Mouse (Mus musculus) liver, embryonic 15.5 days (tissue): ENCODE measurements at regions not wholly inside any gene's neighbourhood (a gene's known extent, or its start where the extent isn't known, plus 50 kb on each side); places are given as distances from the start of the nearest gene placed in this dataset.

ENCODE experiments used
- ATAC-seq: fragments of 200-750 bp; cut with Nextera tagmentation; 2 replicates; pipeline ENCODE4 v1.8.0; 2017; ENCODE audit warnings: moderate number of reproducible peaks, mild to moderate bottlenecking, moderate library complexity; ENCODE audit not compliant: insufficient read depth
- H3K27ac ChIP-seq: fragments of 300-500 bp; sonication (generic); replicated peaks from 2 replicates; pipeline ENCODE4 v1.5.1; 2015; ENCODE audit warnings: mild to moderate bottlenecking, inconsistent platforms
- H3K27me3 ChIP-seq: fragments of 300-500 bp; sonication (generic); 2 replicates; pipeline ENCODE4 v1.6.1; 2015; ENCODE audit warnings: mild to moderate bottlenecking, inconsistent platforms
- H3K36me3 ChIP-seq: fragments of 300-500 bp; sonication (generic); replicated peaks from 2 replicates; pipeline ENCODE4 v1.6.1; 2015; ENCODE audit warnings: moderate library complexity, mild to moderate bottlenecking, inconsistent platforms
- H3K4me1 ChIP-seq: fragments of 300-500 bp; sonication (generic); replicated peaks from 2 replicates; pipeline ENCODE4 v1.6.1; 2015; ENCODE audit warnings: inconsistent platforms
- H3K4me2 ChIP-seq: fragments of 300-500 bp; sonication (generic); 2 replicates; pipeline ENCODE4 v1.6.1; 2015; ENCODE audit warnings: moderate library complexity, mild to moderate bottlenecking, inconsistent platforms
- H3K4me3 ChIP-seq: fragments of 300-500 bp; sonication (generic); replicated peaks from 2 replicates; pipeline ENCODE4 v1.5.1; 2015; ENCODE audit warnings: mild to moderate bottlenecking, inconsistent platforms
- H3K9ac ChIP-seq: fragments of 300-500 bp; sonication (generic); 2 replicates; pipeline ENCODE4 v1.6.1; 2015; ENCODE audit warnings: moderate library complexity, mild to moderate bottlenecking, inconsistent platforms
- H3K9me3 ChIP-seq: fragments of 300-500 bp; sonication (generic); replicated peaks from 2 replicates; pipeline ENCODE4 v1.6.1; 2016; ENCODE audit warnings: inconsistent platforms
- WGBS: fragments of 180-500 bp; shearing (Covaris S2); methylation state at CpG from one replicate; pipeline ENCODE4 v1.1.7; 2015; ENCODE audit warnings: mixed read lengths; ENCODE audit not compliant: insufficient replicate concordance; 5-methylcytosine and 5-hydroxymethylcytosine counted together

- H3K36me3 ChIP-seq = no peaks in the 10 kb centered on the region
- ATAC-seq = no peak
- H3K4me2 ChIP-seq = no peak overlapping the region
- H3K27ac ChIP-seq = no peak overlapping the region
- no peak overlapping the region for H3K9ac ChIP-seq
- no peaks in the 10 kb centered on the region for H3K4me1 ChIP-seq
- H3K4me3 ChIP-seq = no peak overlapping the region
- 68% methylated on average over 5 of the region's 5 CpGs for WGBS
- H3K27me3 ChIP-seq = no peaks in the 10 kb centered on the region
- H3K9me3 ChIP-seq = no peaks in the 10 kb centered on the region
These were observed 1039.5 kb downstream of the Ttll7 start for GRCm38 (mm10) chr3:147891682-147892081.

- H3K27ac ChIP-seq = no peak overlapping the region
- H3K4me1 ChIP-seq = no peaks in the 10 kb centered on the region
- H3K9ac ChIP-seq = no peak overlapping the region
- no peak for ATAC-seq
- H3K36me3 ChIP-seq = no peaks in the 10 kb centered on the region
- no peak overlapping the region for H3K4me2 ChIP-seq
- H3K4me3 ChIP-seq = no peak overlapping the region
- 64% methylated on average over 10 of the region's 10 CpGs for WGBS
- H3K9me3 ChIP-seq = no peaks in the 10 kb centered on the region
- no peaks in the 10 kb centered on the region for H3K27me3 ChIP-seq
These were observed 1034.2 kb downstream of the Ttll7 start for GRCm38 (mm10) chr3:147886261-147886893.

- Histone ChIP-seq H3K9ac (no peak overlapping the region), H3K4me2 (no peak overlapping the region), H3K4me3 (no peak overlapping the region), H3K4me1 (no peaks in the 10 kb centered on the region), H3K27me3 (no peaks in the 10 kb centered on the region), H3K9me3 (no peaks in the 10 kb centered on the region), H3K27ac (no peak overlapping the region), H3K36me3 (no peaks in the 10 kb centered on the region)
- ATAC-seq = no peak
- WGBS = 55% methylated on average over 10 of the region's 10 CpGs
These were observed 1030.9 kb downstream of the Ttll7 start for GRCm38 (mm10) chr3:147882936-147883645.

GRCm38 (mm10) chr3:147878690-147879089 lies 1026.5 kb downstream of the Ttll7 start:
- Histone ChIP-seq H3K4me1 (no peaks in the 10 kb centered on the region), H3K9ac (no peak overlapping the region), H3K4me2 (no peak overlapping the region), H3K4me3 (no peak overlapping the region), H3K36me3 (no peaks in the 10 kb centered on the region), H3K9me3 (no peaks in the 10 kb centered on the region), H3K27ac (no peak overlapping the region), H3K27me3 (no peaks in the 10 kb centered on the region)
- WGBS = 27% methylated on average over 3 of the region's 3 CpGs
- ATAC-seq = no peak

GRCm38 (mm10) chr3:147868281-147868680 lies 1016.1 kb downstream of the Ttll7 start:
- no peak overlapping the region for H3K4me3 ChIP-seq
- no peak for ATAC-seq
- no peaks in the 10 kb centered on the region for H3K9me3 ChIP-seq
- H3K9ac ChIP-seq = no peak overlapping the region
- H3K27me3 ChIP-seq = no peaks in the 10 kb centered on the region
- H3K27ac ChIP-seq = no peak overlapping the region
- H3K4me2 ChIP-seq = no peak overlapping the region
- no peaks in the 10 kb centered on the region for H3K36me3 ChIP-seq
- WGBS = 39% methylated on average over 3 of the region's 3 CpGs
- no peaks in the 10 kb centered on the region for H3K4me1 ChIP-seq

- no peaks in the 10 kb centered on the region for H3K9me3 ChIP-seq
- no peaks in the 10 kb centered on the region for H3K4me1 ChIP-seq
- H3K4me2 ChIP-seq = no peak overlapping the region
- no peaks in the 10 kb centered on the region for H3K36me3 ChIP-seq
- no peak overlapping the region for H3K4me3 ChIP-seq
- 50% methylated on average over 4 of the region's 4 CpGs for WGBS
- no peak overlapping the region for H3K9ac ChIP-seq
- H3K27me3 ChIP-seq = no peaks in the 10 kb centered on the region
- ATAC-seq = no peak
- no peak overlapping the region for H3K27ac ChIP-seq
These were observed 1001.2 kb downstream of the Ttll7 start for GRCm38 (mm10) chr3:147853346-147853745.

GRCm38 (mm10) chr3:147852830-147853229 lies 1000.7 kb downstream of the Ttll7 start:
- Histone ChIP-seq H3K4me3 (no peak overlapping the region), H3K4me2 (no peak overlapping the region), H3K27ac (no peak overlapping the region), H3K4me1 (no peaks in the 10 kb centered on the region), H3K27me3 (no peaks in the 10 kb centered on the region), H3K9ac (no peak overlapping the region), H3K36me3 (no peaks in the 10 kb centered on the region), H3K9me3 (no peaks in the 10 kb centered on the region)
- WGBS = 54% methylated on average over 2 of the region's 2 CpGs
- no peak for ATAC-seq

- ATAC-seq = no peak
- H3K27ac ChIP-seq = no peak overlapping the region
- H3K4me1 ChIP-seq = no peaks in the 10 kb centered on the region
- no peak overlapping the region for H3K9ac ChIP-seq
- no peaks in the 10 kb centered on the region for H3K27me3 ChIP-seq
- no peaks in the 10 kb centered on the region for H3K36me3 ChIP-seq
- H3K4me2 ChIP-seq = no peak overlapping the region
- H3K9me3 ChIP-seq = no peaks in the 10 kb centered on the region
- no peak overlapping the region for H3K4me3 ChIP-seq
- 56% methylated on average over 3 of the region's 3 CpGs for WGBS
These were observed 989.2 kb downstream of the Ttll7 start for GRCm38 (mm10) chr3:147841357-147841756.

- no peaks in the 10 kb centered on the region for H3K27me3 ChIP-seq
- H3K9ac ChIP-seq = no peak overlapping the region
- no peak for ATAC-seq
- H3K4me3 ChIP-seq = no peak overlapping the region
- H3K36me3 ChIP-seq = no peaks in the 10 kb centered on the region
- H3K4me2 ChIP-seq = no peak overlapping the region
- H3K9me3 ChIP-seq = no peaks in the 10 kb centered on the region
- H3K4me1 ChIP-seq = no peaks in the 10 kb centered on the region
- WGBS = 60% methylated on average over 4 of the region's 4 CpGs
- H3K27ac ChIP-seq = no peak overlapping the region
These were observed 986.6 kb downstream of the Ttll7 start for GRCm38 (mm10) chr3:147838816-147839215.

GRCm38 (mm10) chr3:147835716-147836115 lies 983.5 kb downstream of the Ttll7 start:
- no peaks in the 10 kb centered on the region for H3K27me3 ChIP-seq
- no peaks in the 10 kb centered on the region for H3K36me3 ChIP-seq
- H3K4me3 ChIP-seq = no peak overlapping the region
- H3K9me3 ChIP-seq = no peaks in the 10 kb centered on the region
- H3K9ac ChIP-seq = no peak overlapping the region
- H3K4me2 ChIP-seq = no peak overlapping the region
- 57% methylated on average over 2 of the region's 2 CpGs for WGBS
- H3K4me1 ChIP-seq = no peaks in the 10 kb centered on the region
- no peak overlapping the region for H3K27ac ChIP-seq
- no peak for ATAC-seq

- no peaks in the 10 kb centered on the region for H3K27me3 ChIP-seq
- H3K27ac ChIP-seq = no peak overlapping the region
- WGBS = 64% methylated on average over 1 of the region's 1 CpGs
- H3K4me1 ChIP-seq = no peaks in the 10 kb centered on the region
- H3K36me3 ChIP-seq = no peaks in the 10 kb centered on the region
- H3K4me2 ChIP-seq = no peak overlapping the region
- H3K9ac ChIP-seq = no peak overlapping the region
- ATAC-seq = no peak
- no peaks in the 10 kb centered on the region for H3K9me3 ChIP-seq
- no peak overlapping the region for H3K4me3 ChIP-seq
These were observed 973.2 kb downstream of the Ttll7 start for GRCm38 (mm10) chr3:147825337-147825736.

- Histone ChIP-seq H3K4me1 (no peaks in the 10 kb centered on the region), H3K4me2 (no peak overlapping the region), H3K9ac (no peak overlapping the region), H3K27ac (no peak overlapping the region), H3K4me3 (no peak overlapping the region), H3K9me3 (no peaks in the 10 kb centered on the region), H3K27me3 (no peaks in the 10 kb centered on the region), H3K36me3 (no peaks in the 10 kb centered on the region)
- no peak for ATAC-seq
These were observed 972.3 kb downstream of the Ttll7 start for GRCm38 (mm10) chr3:147824451-147824850.
